Mouse (Mus musculus) ES-E14 (cell line): ENCODE results near the gene Tapt1. TPM values are rescaled to one million over a fixed set of nuclear protein-coding genes. Genes with fewer than 3 reads are reported as not detected.

Source experiments
- DNase-seq: peaks from one replicate; pipeline ENCODE4 v3.0.0-alpha.2; 2013; ENCODE audit warnings: low read depth, low spot score
- H3K27ac ChIP-seq: 2 replicates; pipeline ENCODE4 v1.5.1; 2012; ENCODE audit warnings: low read depth, mild to moderate bottlenecking, low read length, moderate library complexity, mixed read lengths; ENCODE audit not compliant: poor library complexity, insufficient read depth, severe bottlenecking
- H3K36me3 ChIP-seq: 2 replicates; pipeline ENCODE4 v1.6.1; 2012; ENCODE audit warnings: mild to moderate bottlenecking, low read length, moderate library complexity, mixed read lengths; ENCODE audit not compliant: control insufficient read depth, poor library complexity, insufficient read depth, severe bottlenecking
- H3K4me1 ChIP-seq, 2 experiments: fragments of 150-350 bp in 1 of 2; sonication (generic) in 1 of 2; 2 replicates each; pipeline ENCODE4 v1.6.1; 2012; ENCODE audit warnings: low read length in 2 of 2, mild to moderate bottlenecking in 1 of 2, mixed read lengths in 1 of 2; ENCODE audit not compliant: control insufficient read depth in 2 of 2, insufficient read depth in 2 of 2, poor library complexity in 1 of 2
- H3K4me3 ChIP-seq, 2 experiments: fragments of 150-350 bp in 1 of 2; sonication (generic) in 1 of 2; 2 replicates each; pipeline ENCODE4 v1.5.1; 2012; ENCODE audit warnings: low read length in 2 of 2, low read depth in 1 of 2, mild to moderate bottlenecking in 1 of 2, mixed read lengths in 1 of 2; ENCODE audit not compliant: insufficient read depth in 1 of 2, poor library complexity in 1 of 2, severe bottlenecking in 1 of 2
- H3K9ac ChIP-seq: 2 replicates; pipeline ENCODE4 v1.6.1; 2012; ENCODE audit warnings: low read depth, mild to moderate bottlenecking, low read length, mixed read lengths; ENCODE audit not compliant: poor library complexity, insufficient read depth, severe bottlenecking
- H3K9me3 ChIP-seq: fragments of 150-350 bp; sonication (generic); 2 replicates; pipeline ENCODE4 v1.6.1; 2012; ENCODE audit warnings: low read depth, mild to moderate bottlenecking, low read length; ENCODE audit not compliant: control insufficient read depth, insufficient read depth
- CHD2 ChIP-seq: IDR thresholded peaks from 2 replicates; pipeline ENCODE4 v1.6.1; 2014; ENCODE audit warnings: mild to moderate bottlenecking, low read depth, low read length, inconsistent platforms
- HCFC1 ChIP-seq: IDR thresholded peaks from 2 replicates; pipeline ENCODE4 v1.6.1; 2012; ENCODE audit warnings: low read length, inconsistent platforms, borderline replicate concordance; ENCODE audit not compliant: insufficient read depth
- MAFK ChIP-seq: IDR thresholded peaks from 2 replicates; pipeline ENCODE4 v1.6.1; 2014; ENCODE audit warnings: mild to moderate bottlenecking, low read depth, low read length, inconsistent platforms; ENCODE audit not compliant: insufficient read depth
- ZC3H11A ChIP-seq: IDR thresholded peaks from 2 replicates; pipeline ENCODE4 v1.6.1; 2012; ENCODE audit warnings: low read depth, mild to moderate bottlenecking, inconsistent platforms, low read length, borderline replicate concordance
- ZNF384 ChIP-seq: IDR thresholded peaks from 2 replicates; pipeline ENCODE4 v1.6.1; 2012; ENCODE audit warnings: low read depth, low read length, inconsistent platforms
- in situ Hi-C, 2 experiments: fragments of 600-800 bp; cut with MboI; formaldehyde crosslinking; loops; one replicate each; pipeline ENCODE4 v1.15.1; 2025; ENCODE audit warnings: low sequenced_read_pairs in 2 of 2, inconsistent platforms in 1 of 2; ENCODE audit not compliant: unreplicated experiment in 2 of 2
- total RNA-seq: library from RNA; depleted of rRNA; stranded (reverse); fragments of 300-350 nt; gene quantifications from 2 replicates; pipeline ENCODE4 v1.2.3, GENCODE M21; 2012

Tapt1 gene
- total RNA-seq, 1 experiment = 25.9 TPM

- no peaks in the 10 kb centered on the region for H3K36me3 ChIP-seq
- in situ Hi-C loops = no loop called here
- H3K27ac ChIP-seq = no peak overlapping the region
- no peak for DNase-seq
- no peak overlapping the region for H3K4me3 ChIP-seq
- 0 out of 4 replicates have a peak, but pooled peaks cover 0 to 2% of the 10 kb centered on the region in 2 experiments for H3K4me1 ChIP-seq
- no peak overlapping the region for H3K9ac ChIP-seq
- no peaks in the 10 kb centered on the region for H3K9me3 ChIP-seq
- no peak for TF ChIP-seq MAFK
- no peak for TF ChIP-seq ZNF384
- TF ChIP-seq HCFC1 = no peak
- TF ChIP-seq ZC3H11A = no peak
- no peak for TF ChIP-seq CHD2
Measured at GRCm38 (mm10) chr5:44165854-44166253, 60.6 kb downstream of the Tapt1 start.

GRCm38 (mm10) chr5:44164233-44164776 is 62.1 kb downstream of the Tapt1 start:
- in situ Hi-C loops = no loop called here
- H3K27ac ChIP-seq = no peak overlapping the region
- DNase-seq = no peak
- TF ChIP-seq CHD2 (no peak), MAFK (no peak), ZNF384 (no peak), HCFC1 (no peak), ZC3H11A (no peak)
- no peak overlapping the region for H3K4me3 ChIP-seq
- 0 out of 4 replicates have a peak, but pooled peaks cover 0 to 2% of the 10 kb centered on the region in 2 experiments for H3K4me1 ChIP-seq
- H3K9ac ChIP-seq = no peak overlapping the region
- H3K9me3 ChIP-seq = no peaks in the 10 kb centered on the region
- H3K36me3 ChIP-seq = no peaks in the 10 kb centered on the region

- no peaks in the 10 kb centered on the region for H3K36me3 ChIP-seq
- no peak overlapping the region for H3K27ac ChIP-seq
- no peak overlapping the region for H3K9ac ChIP-seq
- no peak for DNase-seq
- 0 out of 4 replicates have a peak, but pooled peaks cover 0 to 2% of the 10 kb centered on the region in 2 experiments for H3K4me1 ChIP-seq
- TF ChIP-seq CHD2 = no peak
- TF ChIP-seq HCFC1 = no peak
- TF ChIP-seq ZC3H11A = no peak
- TF ChIP-seq MAFK = no peak
- no peak for TF ChIP-seq ZNF384
- no peaks in the 10 kb centered on the region for H3K9me3 ChIP-seq
- H3K4me3 ChIP-seq = no peak overlapping the region
- in situ Hi-C loops = no loop called here
Measured at GRCm38 (mm10) chr5:44163318-44163717, 63.1 kb downstream of the Tapt1 start.

GRCm38 (mm10) chr5:44162786-44163185 is 63.6 kb downstream of the Tapt1 start:
- TF ChIP-seq CHD2 (no peak), ZNF384 (no peak), ZC3H11A (no peak), MAFK (no peak), HCFC1 (no peak)
- no peak overlapping the region for H3K4me3 ChIP-seq
- in situ Hi-C loops = no loop called here
- no peak overlapping the region for H3K27ac ChIP-seq
- H3K9ac ChIP-seq = no peak overlapping the region
- H3K9me3 ChIP-seq = no peaks in the 10 kb centered on the region
- H3K36me3 ChIP-seq = no peaks in the 10 kb centered on the region
- H3K4me1 ChIP-seq = 0 out of 4 replicates have a peak, but pooled peaks cover 0 to 2% of the 10 kb centered on the region in 2 experiments
- no peak for DNase-seq
